Mouse (Mus musculus) adrenal gland (tissue): Measurements from ENCODE around the gene Hspd1.
"Not testable (repeated sequence)": the region's sequence is repeated elsewhere in the genome, so short reads cannot be mapped to it uniquely, and the experiment has no call there.

Experiments used
- intact Hi-C: fragments of 180-260 bp; cut with DNase I; formaldehyde crosslinking; loops from one replicate; pipeline ENCODE4 v1.15.1; 2025

Hspd1 gene

GRCm38 (mm10) chr1:55088611-55089497 lies 811 bp upstream of the Hspd1 start:
- intact Hi-C loops: loop anchor here (5.0 kb wide), 1 partner anchor 73 kb away; no protein-coding TSS in a partner anchor

GRCm38 (mm10) chr1:55087401-55087904 lies 590 bp downstream of the Hspd1 start:
- intact Hi-C loops: loop anchor here (2.0 to 5.0 kb wide), 2 partner anchors 45 to 75 kb away; no protein-coding TSS in a partner anchor

- intact Hi-C loops: loop anchor here (2.0 to 5.0 kb wide), 2 partner anchors 46 to 75 kb away; no protein-coding TSS in a partner anchor
Measured at GRCm38 (mm10) chr1:55086868-55087400, 1.1 kb downstream of the Hspd1 start.

GRCm38 (mm10) chr1:55085781-55086366 lies 2.2 kb downstream of the Hspd1 start:
- intact Hi-C loops: loop anchor here (2.0 to 5.0 kb wide), 2 partner anchors 47 to 76 kb away; no protein-coding TSS in a partner anchor

GRCm38 (mm10) chr1:55082106-55082505 lies 5.9 kb downstream of the Hspd1 start:
- intact Hi-C loops: loop anchor here (5.0 kb wide), 1 partner anchor 90 kb away; no protein-coding TSS in a partner anchor

- intact Hi-C loops: loop anchor here (5.0 kb wide), 2 partner anchors 67 to 87 kb away; no protein-coding TSS in a partner anchor
Measured at GRCm38 (mm10) chr1:55079677-55080076, 8.4 kb downstream of the Hspd1 start.

GRCm38 (mm10) chr1:55076849-55077516 lies 11.1 kb downstream of the Hspd1 start:
- intact Hi-C loops: loop anchor here (5.0 kb wide), 1 partner anchor 65 kb away; no protein-coding TSS in a partner anchor

- intact Hi-C loops: loop anchor here (5.0 kb wide), 1 partner anchor 64 kb away; no protein-coding TSS in a partner anchor
Measured at GRCm38 (mm10) chr1:55076395-55076743, 11.7 kb downstream of the Hspd1 start.

GRCm38 (mm10) chr1:55075652-55076394 lies 12.2 kb downstream of the Hspd1 start:
- intact Hi-C loops: loop anchor here (5.0 kb wide), 1 partner anchor 64 kb away; no protein-coding TSS in a partner anchor

- intact Hi-C loops: loop anchor here (5.0 kb wide), 1 partner anchor 62 kb away; no protein-coding TSS in a partner anchor
Measured at GRCm38 (mm10) chr1:55074757-55075156, 13.3 kb downstream of the Hspd1 start.

GRCm38 (mm10) chr1:55072328-55072727 lies 15.7 kb downstream of the Hspd1 start:
- intact Hi-C loops: not testable (repeated sequence)

GRCm38 (mm10) chr1:55061772-55062171 lies 26.3 kb downstream of the Hspd1 start:
- intact Hi-C loops: no loop called here

- intact Hi-C loops: no loop called here
Measured at GRCm38 (mm10) chr1:55061099-55061498, 26.9 kb downstream of the Hspd1 start.

GRCm38 (mm10) chr1:55058383-55058782 lies 29.7 kb downstream of the Hspd1 start:
- intact Hi-C loops: not testable (repeated sequence)

- intact Hi-C loops: no loop called here
Measured at GRCm38 (mm10) chr1:55055322-55056115, 32.5 kb downstream of the Hspd1 start.

GRCm38 (mm10) chr1:55053596-55053995 lies 34.4 kb downstream of the Hspd1 start:
- intact Hi-C loops: no loop called here

- intact Hi-C loops: no loop called here
Measured at GRCm38 (mm10) chr1:55053005-55053404, 35.0 kb downstream of the Hspd1 start.

- intact Hi-C loops: no loop called here
Measured at GRCm38 (mm10) chr1:55052355-55052953, 35.6 kb downstream of the Hspd1 start, which contains the start of gene Coq10b. Gene Coq10b (plus strand): TSS chr1:55052770.

- intact Hi-C loops: no loop called here
Measured at GRCm38 (mm10) chr1:55051671-55052070, 36.4 kb downstream of the Hspd1 start.
